Mouse (Mus musculus): ENCODE measurements around the gene Twnk. TPM values are rescaled to one million over a fixed set of nuclear protein-coding genes. Genes with fewer than 3 reads are reported as not detected.

Twnk gene
- 7.4 and 7.7 TPM in 2 replicates for polyA plus RNA-seq (2012; rRNA removed)

GRCm38 (mm10) chr19:45005444-45005843 is at the start of gene Twnk:
Gene Twnk (plus strand): TSS chr19:45005663.

GRCm38 (mm10) chr19:44988831-44989566 is 16.5 kb upstream of the Twnk start, which contains the start of gene Sema4g:
Gene Sema4g (plus strand): TSS chr19:44989101.

GRCm38 (mm10) chr19:45005957-45006712 is 672 bp downstream of the Twnk start, which contains the start of gene Mrpl43:
Gene Mrpl43 (minus strand): TSS chr19:45006442.

GRCm38 (mm10) chr19:45014335-45014971 is 9.0 kb downstream of the Twnk start, which contains the start of gene Lzts2:
Gene Lzts2 (plus strand): TSS chr19:45014414.

GRCm38 (mm10) chr19:45045651-45046050 is 40.2 kb downstream of the Twnk start, which contains the start of gene Pdzd7:
Gene Pdzd7 (minus strand): TSS chr19:45045717.

GRCm38 (mm10) chr19:45047417-45047934 is 42.0 kb downstream of the Twnk start, which contains the start of gene Sfxn3:
Gene Sfxn3 (plus strand): TSS chr19:45047503.

Other genes with a start within 250 kb of the Twnk start
- gene Pax2, start 249.6 kb upstream of the Twnk start, polyA plus RNA-seq (2012; rRNA removed) = not detected in 2 replicates
- gene Slf2, start 74.5 kb upstream of the Twnk start, polyA plus RNA-seq (2012; rRNA removed) = 9.6 and 10.8 TPM in 2 replicates
- 20.1 and 24.8 TPM in 2 replicates for gene Sema4g, start 16.6 kb upstream of the Twnk start, polyA plus RNA-seq (2012; rRNA removed)
- 25.5 and 27.2 TPM in 2 replicates for gene Mrpl43, start 779 bp downstream of the Twnk start, polyA plus RNA-seq (2012; rRNA removed)
- gene Lzts2, start 8.8 kb downstream of the Twnk start, polyA plus RNA-seq (2012; rRNA removed) = 4.5 and 4.6 TPM in 2 replicates
- 0.02 and 0.03 TPM in 2 replicates for gene Pdzd7, start 40.1 kb downstream of the Twnk start, polyA plus RNA-seq (2012; rRNA removed)
- 2.1 TPM in 2 replicates for gene Sfxn3, start 41.8 kb downstream of the Twnk start, polyA plus RNA-seq (2012; rRNA removed)
- 0.14 and 0.20 TPM in 2 replicates for gene Kazald1, start 69.6 kb downstream of the Twnk start, polyA plus RNA-seq (2012; rRNA removed)
- 0.05 TPM in 1 of 2 replicates, not detected in the other for gene Tlx1, start 145.0 kb downstream of the Twnk start, polyA plus RNA-seq (2012; rRNA removed)
- gene Lbx1, start 230.1 kb downstream of the Twnk start, polyA plus RNA-seq (2012; rRNA removed) = 0.03 TPM in 1 of 2 replicates, not detected in the other